Mouse (Mus musculus): ENCODE results near the gene Dynlt1a. TPM values are rescaled to one million over a fixed set of nuclear protein-coding genes. Genes with fewer than 3 reads are reported as not detected.
"Not testable (repeated sequence)": the region's sequence is repeated elsewhere in the genome, so short reads cannot be mapped to it uniquely, and the experiment has no call there.

The Dynlt1a gene
- total RNA-seq (2021) (1 to 10 TPM in 1 of 2 experiments, under 1 TPM in 1; 0.52 to 1.1 TPM), polyA plus RNA-seq (2012; rRNA removed) (1.1 and 1.2 TPM in 2 replicates)
- long read RNA-seq, partial matches to known transcripts: 0 of 1 reads
- long read RNA-seq, other reads (novel, unspliced or antisense): 1 of 1 reads

- H3K4me1 ChIP-seq (ENCODE audit: control insufficient read depth, insufficient read depth, low read length); H3K79me2 ChIP-seq (replicated peaks; ENCODE audit: control insufficient read depth, insufficient read depth, low read length); H3K36me3 ChIP-seq (ENCODE audit: control insufficient read depth, insufficient read depth, low read length); intact Hi-C loops (cut with DNase I); H3K27me3 ChIP-seq (ENCODE audit: control insufficient read depth, insufficient read depth, low read length): not testable (repeated sequence)
- DNase-seq: peak; percentile 97 to 98
- H3K27ac ChIP-seq: peak within 1 kb of the TSS; percentile 12; the same call in 1 of the 2 replicates
- peak within 1 kb of the TSS; percentile 44 for H3K4me3 ChIP-seq
- peak within 1 kb of the TSS; percentile 8; the same call in 1 of the 2 replicates for H3K9ac ChIP-seq (ENCODE audit: low read depth, low read length)
- WGBS: 2% methylated on average over 23 of the region's 23 CpGs
Measured at GRCm38 (mm10) chr17:6317339-6317985, at the start of gene Dynlt1a. Gene Dynlt1a, minus strand, starts transcription at chr17:6317500.

- intact Hi-C loops (cut with DNase I); H3K27ac ChIP-seq; H3K4me3 ChIP-seq; H3K9ac ChIP-seq (ENCODE audit: low read depth, low read length); H3K36me3 ChIP-seq (ENCODE audit: control insufficient read depth, insufficient read depth, low read length); H3K27me3 ChIP-seq (ENCODE audit: control insufficient read depth, insufficient read depth, low read length); H3K79me2 ChIP-seq (replicated peaks; ENCODE audit: control insufficient read depth, insufficient read depth, low read length); DNase-seq; H3K4me1 ChIP-seq (ENCODE audit: control insufficient read depth, insufficient read depth, low read length): not testable (repeated sequence)
- 81% methylated on average over 10 of the region's 10 CpGs for WGBS
Measured at GRCm38 (mm10) chr17:6355256-6355655, 38.0 kb upstream of the Dynlt1a start.

- H3K4me1 ChIP-seq (ENCODE audit: control insufficient read depth, insufficient read depth, low read length); H3K27me3 ChIP-seq (ENCODE audit: control insufficient read depth, insufficient read depth, low read length); H3K27ac ChIP-seq; H3K9ac ChIP-seq (ENCODE audit: low read depth, low read length); H3K36me3 ChIP-seq (ENCODE audit: control insufficient read depth, insufficient read depth, low read length); DNase-seq; H3K79me2 ChIP-seq (replicated peaks; ENCODE audit: control insufficient read depth, insufficient read depth, low read length); H3K4me3 ChIP-seq; intact Hi-C loops (cut with DNase I): not testable (repeated sequence)
- 80% methylated on average over 1 of the region's 12 CpGs for WGBS
Measured at GRCm38 (mm10) chr17:6342606-6343294, 25.4 kb upstream of the Dynlt1a start.

- H3K9ac ChIP-seq (ENCODE audit: low read depth, low read length); H3K4me1 ChIP-seq (ENCODE audit: control insufficient read depth, insufficient read depth, low read length); intact Hi-C loops (cut with DNase I); H3K79me2 ChIP-seq (replicated peaks; ENCODE audit: control insufficient read depth, insufficient read depth, low read length); H3K27ac ChIP-seq; DNase-seq; H3K36me3 ChIP-seq (ENCODE audit: control insufficient read depth, insufficient read depth, low read length); H3K4me3 ChIP-seq; H3K27me3 ChIP-seq (ENCODE audit: control insufficient read depth, insufficient read depth, low read length): not testable (repeated sequence)
- 63% methylated on average over 4 of the region's 4 CpGs for WGBS
Measured at GRCm38 (mm10) chr17:6328997-6329396, 11.7 kb upstream of the Dynlt1a start.

- H3K4me1 ChIP-seq (ENCODE audit: control insufficient read depth, insufficient read depth, low read length); H3K79me2 ChIP-seq (replicated peaks; ENCODE audit: control insufficient read depth, insufficient read depth, low read length); H3K27ac ChIP-seq; intact Hi-C loops (cut with DNase I); DNase-seq; H3K36me3 ChIP-seq (ENCODE audit: control insufficient read depth, insufficient read depth, low read length); H3K27me3 ChIP-seq (ENCODE audit: control insufficient read depth, insufficient read depth, low read length); H3K9ac ChIP-seq (ENCODE audit: low read depth, low read length); H3K4me3 ChIP-seq: not testable (repeated sequence)
- 82% methylated on average over 7 of the region's 7 CpGs for WGBS
Measured at GRCm38 (mm10) chr17:6327554-6327953, 10.3 kb upstream of the Dynlt1a start.

GRCm38 (mm10) chr17:6325543-6325942, 8.2 kb upstream of the Dynlt1a start:
- H3K27ac ChIP-seq; H3K79me2 ChIP-seq (replicated peaks; ENCODE audit: control insufficient read depth, insufficient read depth, low read length); H3K4me3 ChIP-seq; H3K36me3 ChIP-seq (ENCODE audit: control insufficient read depth, insufficient read depth, low read length); H3K27me3 ChIP-seq (ENCODE audit: control insufficient read depth, insufficient read depth, low read length); intact Hi-C loops (cut with DNase I); DNase-seq; H3K9ac ChIP-seq (ENCODE audit: low read depth, low read length); H3K4me1 ChIP-seq (ENCODE audit: control insufficient read depth, insufficient read depth, low read length): not testable (repeated sequence)
- WGBS: 66% methylated on average over 6 of the region's 6 CpGs

GRCm38 (mm10) chr17:6325021-6325420, 7.7 kb upstream of the Dynlt1a start:
- H3K27ac ChIP-seq; H3K4me1 ChIP-seq (ENCODE audit: control insufficient read depth, insufficient read depth, low read length); intact Hi-C loops (cut with DNase I); H3K27me3 ChIP-seq (ENCODE audit: control insufficient read depth, insufficient read depth, low read length); H3K36me3 ChIP-seq (ENCODE audit: control insufficient read depth, insufficient read depth, low read length); H3K9ac ChIP-seq (ENCODE audit: low read depth, low read length); H3K4me3 ChIP-seq; H3K79me2 ChIP-seq (replicated peaks; ENCODE audit: control insufficient read depth, insufficient read depth, low read length); DNase-seq: not testable (repeated sequence)
- WGBS: 67% methylated on average over 10 of the region's 10 CpGs

- H3K4me3 ChIP-seq; H3K4me1 ChIP-seq (ENCODE audit: control insufficient read depth, insufficient read depth, low read length); H3K27ac ChIP-seq; intact Hi-C loops (cut with DNase I); H3K36me3 ChIP-seq (ENCODE audit: control insufficient read depth, insufficient read depth, low read length); DNase-seq; H3K9ac ChIP-seq (ENCODE audit: low read depth, low read length); H3K79me2 ChIP-seq (replicated peaks; ENCODE audit: control insufficient read depth, insufficient read depth, low read length); H3K27me3 ChIP-seq (ENCODE audit: control insufficient read depth, insufficient read depth, low read length): not testable (repeated sequence)
- no CpG with 5 or more reads among the region's 10 CpGs for WGBS
Measured at GRCm38 (mm10) chr17:6321778-6322101, 4.4 kb upstream of the Dynlt1a start.

GRCm38 (mm10) chr17:6321081-6321777, 3.9 kb upstream of the Dynlt1a start:
- H3K79me2 ChIP-seq (replicated peaks; ENCODE audit: control insufficient read depth, insufficient read depth, low read length); H3K27me3 ChIP-seq (ENCODE audit: control insufficient read depth, insufficient read depth, low read length); DNase-seq; H3K36me3 ChIP-seq (ENCODE audit: control insufficient read depth, insufficient read depth, low read length); H3K4me3 ChIP-seq; H3K27ac ChIP-seq; intact Hi-C loops (cut with DNase I); H3K9ac ChIP-seq (ENCODE audit: low read depth, low read length); H3K4me1 ChIP-seq (ENCODE audit: control insufficient read depth, insufficient read depth, low read length): not testable (repeated sequence)
- 5% methylated on average over 6 of the region's 60 CpGs for WGBS

Data from heart, adult 2 months (tissue).